Mouse (Mus musculus): ENCODE results near the gene Spon2. TPM values are rescaled to one million over a fixed set of nuclear protein-coding genes. Genes with fewer than 3 reads are reported as not detected.

Spon2 gene
- total RNA-seq, 2 experiments from 2014 or later: 3.0 TPM; not detected in 1

- ATAC-seq (replicated peaks; ENCODE audit: low FRiP score, poor library complexity, severe bottlenecking): no peak
Observed at GRCm38 (mm10) chr5:33218746-33219449, 643 bp upstream of the Spon2 start.

GRCm38 (mm10) chr5:33217663-33218062 is 592 bp downstream of the Spon2 start:
- no peak for ATAC-seq (replicated peaks; ENCODE audit: low FRiP score, poor library complexity, severe bottlenecking)

GRCm38 (mm10) chr5:33214723-33215122 is 3.5 kb downstream of the Spon2 start:
- no peak for ATAC-seq (replicated peaks; ENCODE audit: low FRiP score, poor library complexity, severe bottlenecking)

- ATAC-seq (replicated peaks; ENCODE audit: low FRiP score, poor library complexity, severe bottlenecking): no peak
Observed at GRCm38 (mm10) chr5:33211254-33211653, 7.0 kb downstream of the Spon2 start.

- ATAC-seq (replicated peaks; ENCODE audit: low FRiP score, poor library complexity, severe bottlenecking): no peak
Observed at GRCm38 (mm10) chr5:33210515-33210914, 7.7 kb downstream of the Spon2 start.

GRCm38 (mm10) chr5:33208533-33209245 is 9.6 kb downstream of the Spon2 start:
- no peak for ATAC-seq (replicated peaks; ENCODE audit: low FRiP score, poor library complexity, severe bottlenecking)

- no peak for ATAC-seq (replicated peaks; ENCODE audit: low FRiP score, poor library complexity, severe bottlenecking)
Observed at GRCm38 (mm10) chr5:33207136-33207535, 11.1 kb downstream of the Spon2 start.

GRCm38 (mm10) chr5:33206328-33206727 is 11.9 kb downstream of the Spon2 start:
- ATAC-seq (replicated peaks; ENCODE audit: low FRiP score, poor library complexity, severe bottlenecking): no peak

- ATAC-seq (replicated peaks; ENCODE audit: low FRiP score, poor library complexity, severe bottlenecking): no peak
Observed at GRCm38 (mm10) chr5:33204284-33204683, 14.0 kb downstream of the Spon2 start.

GRCm38 (mm10) chr5:33203691-33204242 is 14.5 kb downstream of the Spon2 start:
- peak; percentile 88 for ATAC-seq (replicated peaks; ENCODE audit: low FRiP score, poor library complexity, severe bottlenecking)

- peak; percentile 27; the same call in 1 of the 2 replicates for ATAC-seq (replicated peaks; ENCODE audit: low FRiP score, poor library complexity, severe bottlenecking)
Observed at GRCm38 (mm10) chr5:33203171-33203565, 15.1 kb downstream of the Spon2 start.

GRCm38 (mm10) chr5:33202516-33203170 is 15.6 kb downstream of the Spon2 start:
- ATAC-seq (replicated peaks; ENCODE audit: low FRiP score, poor library complexity, severe bottlenecking): no peak

- ATAC-seq (replicated peaks; ENCODE audit: low FRiP score, poor library complexity, severe bottlenecking): no peak
Observed at GRCm38 (mm10) chr5:33201697-33202096, 16.6 kb downstream of the Spon2 start.

GRCm38 (mm10) chr5:33200071-33200470 is 18.2 kb downstream of the Spon2 start:
- no peak for ATAC-seq (replicated peaks; ENCODE audit: low FRiP score, poor library complexity, severe bottlenecking)

- ATAC-seq (replicated peaks; ENCODE audit: low FRiP score, poor library complexity, severe bottlenecking): no peak
Observed at GRCm38 (mm10) chr5:33195246-33195852, 22.9 kb downstream of the Spon2 start.

GRCm38 (mm10) chr5:33193567-33193966 is 24.7 kb downstream of the Spon2 start:
- no peak for ATAC-seq (replicated peaks; ENCODE audit: low FRiP score, poor library complexity, severe bottlenecking)

All from erythroblast, adult 5-6 weeks (primary cell).